Mouse (Mus musculus) CH12.LX (cell line): ENCODE measurements around the gene Gm20388. TPM values are rescaled to one million over a fixed set of nuclear protein-coding genes. Genes with fewer than 3 reads are reported as not detected.

Experiments
- DNase-seq: peaks from one replicate; pipeline ENCODE4 v3.0.0-alpha.2; 2013; ENCODE audit errors: extremely low read depth
- H3K27ac ChIP-seq: 2 replicates; pipeline ENCODE4 v1.5.1; 2012; ENCODE audit warnings: low read depth, mild to moderate bottlenecking, control low read depth, moderate library complexity; ENCODE audit not compliant: insufficient read depth
- H3K27me3 ChIP-seq: replicated peaks from 2 replicates; pipeline ENCODE3; 2012; ENCODE audit warnings: inconsistent platforms
- H3K36me3 ChIP-seq, 2 experiments: replicated peaks in 1 of 2; 2 replicates each; pipeline versions ENCODE3 to v1.6.1; 2012; ENCODE audit warnings: inconsistent platforms in 1 of 2, low read length in 1 of 2, mild to moderate bottlenecking in 1 of 2, mixed read lengths in 1 of 2, moderate library complexity in 1 of 2; ENCODE audit not compliant: control insufficient read depth in 1 of 2, insufficient read depth in 1 of 2
- H3K4me1 ChIP-seq, 2 experiments: 2 replicates each; pipeline ENCODE4 v1.6.1; 2012; ENCODE audit warnings: inconsistent platforms in 1 of 2, moderate library complexity in 1 of 2; ENCODE audit not compliant: insufficient read depth in 2 of 2, control insufficient read depth in 1 of 2
- H3K4me2 ChIP-seq: 2 replicates; pipeline ENCODE4 v1.6.1; 2012; ENCODE audit warnings: low read depth, mild to moderate bottlenecking, control low read depth; ENCODE audit not compliant: poor library complexity, insufficient read depth, severe bottlenecking
- H3K4me3 ChIP-seq, 3 experiments: fragments of 150-350 bp in 1 of 3; sonication (generic) in 1 of 3; replicated peaks in 1 of 3; 2 replicates each; pipeline versions ENCODE3 to v1.5.1; 2011 to 2012; ENCODE audit warnings: low read depth in 2 of 3, low read length in 2 of 3, mild to moderate bottlenecking in 2 of 3, moderate library complexity in 2 of 3, control low read depth in 1 of 3, improper control_type of control experiment in 1 of 3, inconsistent platforms in 1 of 3, mixed read lengths in 1 of 3; ENCODE audit not compliant: poor library complexity in 1 of 3
- H3K79me2 ChIP-seq: replicated peaks from 2 replicates; pipeline ENCODE4 v1.6.1; 2012; ENCODE audit warnings: mild to moderate bottlenecking, moderate library complexity; ENCODE audit not compliant: control insufficient read depth, poor library complexity, insufficient read depth, severe bottlenecking; ENCODE audit errors: extremely low read depth
- H3K9ac ChIP-seq: 2 replicates; pipeline ENCODE4 v1.6.1; 2012; ENCODE audit warnings: low read depth, mild to moderate bottlenecking, control low read depth, moderate library complexity; ENCODE audit not compliant: insufficient read depth
- H3K9me3 ChIP-seq: replicated peaks from 2 replicates; pipeline ENCODE3; 2012; ENCODE audit warnings: low read length, inconsistent platforms, mixed read lengths
- CHD2 ChIP-seq: IDR thresholded peaks from 2 replicates; pipeline ENCODE4 v1.6.1; 2011; ENCODE audit warnings: low read length, improper control_type of control experiment
- CTCF ChIP-seq, 2 experiments: IDR thresholded peaks in 1 of 2; conservative IDR thresholded peaks in 1 of 2; 2 replicates each; pipeline ENCODE4 v1.5.1; 2011 to 2012; ENCODE audit warnings: low read depth in 2 of 2, low read length in 2 of 2, improper control_type of control experiment in 1 of 2, inconsistent platforms in 1 of 2, mild to moderate bottlenecking in 1 of 2, moderate library complexity in 1 of 2
- EP300 ChIP-seq: IDR thresholded peaks from 2 replicates; pipeline ENCODE4 v1.6.1; 2011; ENCODE audit warnings: low read length, improper control_type of control experiment
- GABPA ChIP-seq: IDR thresholded peaks from 2 replicates; pipeline ENCODE4 v1.6.1; 2012; ENCODE audit warnings: low read depth, low read length, improper control_type of control experiment, inconsistent platforms; ENCODE audit not compliant: insufficient replicate concordance
- JUN ChIP-seq: IDR thresholded peaks from 2 replicates; pipeline ENCODE4 v1.6.1; 2011; ENCODE audit warnings: low read depth, mild to moderate bottlenecking, low read length, improper control_type of control experiment, moderate library complexity; ENCODE audit not compliant: insufficient read depth
- JUND ChIP-seq: conservative IDR thresholded peaks from 2 replicates; pipeline ENCODE4 v1.6.1; 2011; ENCODE audit warnings: low read depth, low read length, improper control_type of control experiment
- MAX ChIP-seq: IDR thresholded peaks from 2 replicates; pipeline ENCODE4 v1.6.1; 2011; ENCODE audit warnings: low read length, improper control_type of control experiment
- POLR2AphosphoS2 ChIP-seq: IDR thresholded peaks from 2 replicates; pipeline ENCODE4 v1.6.1; 2011; ENCODE audit warnings: low read depth, low read length, improper control_type of control experiment
- SMC3 ChIP-seq: IDR thresholded peaks from 2 replicates; pipeline ENCODE4 v1.6.1; 2011; ENCODE audit warnings: low read depth, low read length, improper control_type of control experiment
- TCF12 ChIP-seq: IDR thresholded peaks from 2 replicates; pipeline ENCODE4 v1.6.1; 2014; ENCODE audit warnings: low read depth, mild to moderate bottlenecking, inconsistent platforms, low read length, improper control_type of control experiment
- USF2 ChIP-seq: conservative IDR thresholded peaks from 2 replicates; pipeline ENCODE4 v1.6.1; 2011; ENCODE audit warnings: low read depth, low read length, improper control_type of control experiment
- ZMIZ1 ChIP-seq: IDR thresholded peaks from 2 replicates; pipeline ENCODE4 v1.6.1; 2012; ENCODE audit warnings: low read depth, mild to moderate bottlenecking, inconsistent platforms, low read length, improper control_type of control experiment
- dilution Hi-C: fragments of 300-500 bp; cut with MboI; formaldehyde crosslinking; loops from 2 replicates; pipeline ENCODE4 v1.14.3; 2020; ENCODE audit warnings: low sequenced_read_pairs; ENCODE audit not compliant: extremely low pct_unique_long_range_greater_than_20kb, extremely low pct_ligation_motif_present
- in situ Hi-C: fragments of 300-500 bp; cut with MboI; formaldehyde crosslinking; loops from 3 replicates; pipeline ENCODE4 v1.14.3; 2019; ENCODE audit warnings: low sequenced_read_pairs, low pct_ligation_motif_present, low pct_unique_long_range_greater_than_20kb, mixed read lengths
- polyA plus RNA-seq: library from polyadenylated mRNA; unstranded; fragments of >175 nt; gene quantifications from 2 replicates; pipeline ENCODE4 v1.2.1, GENCODE M21; 2012; ENCODE audit warnings: low read depth; ENCODE audit not compliant: insufficient read length
- total RNA-seq, 2 experiments: library from RNA; depleted of rRNA; stranded (reverse); fragments of 300-350 nt in 1 of 2; fragments of >200 nt in 1 of 2; gene quantifications; 2 replicates each; pipeline ENCODE4 v1.2.3; 2012 to 2014

The Gm20388 gene
- total and polyA plus RNA-seq, 3 experiments = 14.8 to 26.3 (median 22.2) TPM

GRCm38 (mm10) chr8:122395291-122395690, 2484.7 kb downstream of the Gm20388 start:
- dilution Hi-C loops (no loop called here), in situ Hi-C loops (no loop called here)
- H3K36me3 ChIP-seq = peaks cover 57 to 92% of the 10 kb centered on the region in 2 experiments

GRCm38 (mm10) chr8:122398186-122398585, 2487.5 kb downstream of the Gm20388 start:
- in situ Hi-C loops = no loop called here

More at GRCm38 (mm10) chr8:122395291-122395690, 2484.7 kb downstream of the Gm20388 start:
- Histone ChIP-seq H3K27ac (no peak overlapping the region), H3K79me2 (0 out of 2 replicates have a peak, but pooled peaks cover 5% of the 10 kb centered on the region), H3K9me3 (no peaks in the 10 kb centered on the region), H3K4me3 (no peak overlapping the region), H3K4me2 (no peak overlapping the region), H3K4me1 (no peaks in the 10 kb centered on the region), H3K9ac (no peak overlapping the region), H3K27me3 (no peaks in the 10 kb centered on the region)
- no peak for TF ChIP-seq TCF12
- no peak for TF ChIP-seq JUND
- TF ChIP-seq GABPA = no peak
- TF ChIP-seq MAX = no peak
- no peak for TF ChIP-seq CTCF (conservative IDR thresholded peaks at IDR 0.05 in 1 of 2, IDR thresholded peaks at IDR 0.05 in 1 of 2; ENCODE audit: low read depth in 2 of 2, low read length in 2 of 2)
- no peak for DNase-seq

GRCm38 (mm10) chr8:122405146-122405805, 2494.6 kb downstream of the Gm20388 start:
- H3K4me2 ChIP-seq = no peak overlapping the region
- H3K9ac ChIP-seq = no peak overlapping the region
- no peak for DNase-seq
- no peak for TF ChIP-seq JUND
- TF ChIP-seq POLR2AphosphoS2 = no peak
- no peak for TF ChIP-seq JUN
- H3K27ac ChIP-seq = no peak overlapping the region
- H3K9me3 ChIP-seq = no peaks in the 10 kb centered on the region
- no peaks in the 10 kb centered on the region for H3K79me2 ChIP-seq
- H3K4me1 ChIP-seq = no peaks in the 10 kb centered on the region
- H3K4me3 ChIP-seq = no peak overlapping the region
- dilution Hi-C loops (no loop called here), in situ Hi-C loops (no loop called here)
- peaks cover 88 to 98% of the 10 kb centered on the region in 2 experiments for H3K36me3 ChIP-seq
- H3K27me3 ChIP-seq = no peaks in the 10 kb centered on the region

More at GRCm38 (mm10) chr8:122398186-122398585, 2487.5 kb downstream of the Gm20388 start:
- H3K36me3 ChIP-seq = peaks cover 75 to 96% of the 10 kb centered on the region in 2 experiments
- DNase-seq = no peak
- no peaks in the 10 kb centered on the region for H3K4me1 ChIP-seq
- H3K4me2 ChIP-seq = no peak overlapping the region
- 0 out of 2 replicates have a peak, but pooled peaks cover 5% of the 10 kb centered on the region for H3K79me2 ChIP-seq
- H3K27ac ChIP-seq = no peak overlapping the region
- H3K4me3 ChIP-seq = no peak overlapping the region
- dilution Hi-C loops = no loop called here
- TF ChIP-seq ZMIZ1 (no peak), EP300 (no peak), CHD2 (no peak), SMC3 (no peak), USF2 (no peak)
- TF ChIP-seq, all 38 proteins: peak for 0
- H3K9ac ChIP-seq = no peak overlapping the region
- H3K27me3 ChIP-seq = no peaks in the 10 kb centered on the region
- H3K9me3 ChIP-seq = no peaks in the 10 kb centered on the region
